Mouse (Mus musculus) layer of hippocampus, postnatal 36 days (tissue): ENCODE measurements at regions not wholly inside any gene's neighbourhood (a gene's known extent, or its start where the extent isn't known, plus 50 kb on each side); places are given as distances from the start of the nearest gene placed in this dataset.

Experiments
- DNase-seq, 2 experiments: peaks; one replicate each; pipeline ENCODE4 v3.0.0; 2022

DNA sequence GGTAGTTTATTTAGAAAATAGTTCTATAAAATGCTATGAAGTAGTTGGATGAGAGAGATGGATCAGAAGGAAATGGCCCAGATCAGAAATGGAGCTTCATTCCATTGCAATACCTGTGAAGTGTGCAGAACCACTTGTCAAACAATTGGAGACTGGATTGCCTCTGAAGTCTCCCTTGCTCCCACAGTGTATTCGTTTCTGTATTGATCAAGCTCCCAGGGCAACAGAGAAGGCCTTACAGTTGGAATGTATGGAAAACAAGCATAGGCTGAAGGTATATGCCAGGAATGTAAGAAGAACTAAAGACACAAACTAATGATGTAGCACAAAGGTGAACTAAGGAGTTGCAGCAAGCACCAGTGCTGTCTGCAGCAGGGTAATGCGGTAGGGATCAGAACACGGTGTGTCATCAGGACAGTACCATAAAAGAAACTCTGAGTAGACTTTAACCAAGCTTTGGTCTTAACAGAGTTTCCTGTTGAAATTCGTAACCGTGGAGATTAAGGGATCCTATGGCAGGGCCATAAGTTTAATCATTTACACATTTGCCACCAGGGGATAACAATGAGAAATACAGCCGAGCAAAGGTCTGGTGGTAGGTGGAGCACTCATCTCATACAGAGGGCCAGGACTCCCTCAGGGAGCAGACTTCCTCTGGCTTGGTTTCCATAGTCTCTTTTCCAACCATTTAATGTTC is 732.9 kb upstream of the 2610301B20Rik start:
- no peak for DNase-seq

DNA sequence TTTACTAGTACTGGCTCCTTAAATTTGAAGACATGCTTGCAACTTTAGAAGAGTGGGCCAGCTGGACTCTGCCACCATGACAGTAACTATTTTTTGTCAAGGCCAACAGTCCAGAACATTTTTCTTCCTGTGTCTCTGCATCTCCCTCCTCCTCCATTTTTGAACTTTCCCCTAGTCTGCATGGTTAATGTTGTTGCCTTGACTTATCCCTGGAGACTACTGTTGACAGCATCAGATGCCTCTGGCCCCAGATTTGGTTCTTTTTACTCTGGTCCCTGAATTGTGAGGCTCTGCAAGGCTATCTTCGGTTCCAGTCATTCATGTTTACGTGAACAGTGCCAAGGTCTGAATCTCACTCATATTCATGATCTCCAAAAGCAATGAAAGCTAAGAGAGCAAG is 724.4 kb upstream of the 2610301B20Rik start:
- DNase-seq: no peak

DNA sequence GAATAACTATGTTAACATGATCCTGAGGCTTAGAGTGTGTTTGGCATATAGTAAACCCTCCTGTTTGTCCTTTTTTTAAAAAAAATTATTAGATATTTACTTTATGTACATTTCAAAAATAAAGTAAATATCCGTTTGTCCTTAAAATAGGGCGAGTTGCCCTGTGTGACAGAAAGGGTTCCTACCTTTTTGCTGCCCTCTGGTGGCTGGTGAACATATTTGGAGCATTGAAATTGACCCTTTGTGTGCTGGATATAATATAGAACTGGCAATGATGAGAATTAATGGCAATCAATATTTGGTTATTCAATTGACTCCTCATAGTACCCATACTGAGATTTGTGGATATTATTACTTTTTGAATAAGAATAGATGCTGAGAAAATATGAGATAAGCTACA is 723.8 kb upstream of the 2610301B20Rik start:
- DNase-seq: peak in 1 of 2 experiments; percentile 3

DNA sequence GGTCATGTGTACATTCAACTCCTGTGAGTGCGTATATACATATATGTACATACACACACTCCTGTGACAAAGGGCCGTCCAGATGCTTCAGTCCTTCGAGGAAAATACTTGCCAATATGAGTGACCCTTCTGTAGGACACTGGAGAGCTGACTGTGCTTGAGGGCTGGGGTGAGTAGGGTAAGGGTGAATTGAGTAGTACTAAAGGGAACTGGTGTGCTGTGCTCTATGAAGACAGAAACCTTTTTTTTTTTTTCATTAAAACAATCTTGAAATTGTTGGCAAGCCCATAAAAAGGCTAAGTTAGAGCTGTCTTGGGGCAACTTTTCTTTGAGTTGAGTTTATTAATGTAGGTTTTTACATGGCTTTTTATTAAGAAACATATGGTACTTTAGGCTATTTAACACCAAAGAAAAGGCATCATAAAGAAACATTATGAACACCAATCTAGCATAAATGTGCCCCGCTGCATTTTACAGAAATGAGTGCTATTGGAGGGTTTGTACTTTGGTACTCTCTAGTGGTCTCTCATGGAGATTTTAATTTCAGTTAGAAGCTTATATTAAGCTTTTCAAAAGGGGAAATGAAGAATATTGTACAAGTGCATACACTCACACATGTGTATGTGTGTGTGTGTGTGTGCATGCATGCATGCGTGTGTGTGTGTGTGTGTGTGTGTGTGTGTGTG is 718.5 kb upstream of the 2610301B20Rik start:
- DNase-seq: no peak

DNA sequence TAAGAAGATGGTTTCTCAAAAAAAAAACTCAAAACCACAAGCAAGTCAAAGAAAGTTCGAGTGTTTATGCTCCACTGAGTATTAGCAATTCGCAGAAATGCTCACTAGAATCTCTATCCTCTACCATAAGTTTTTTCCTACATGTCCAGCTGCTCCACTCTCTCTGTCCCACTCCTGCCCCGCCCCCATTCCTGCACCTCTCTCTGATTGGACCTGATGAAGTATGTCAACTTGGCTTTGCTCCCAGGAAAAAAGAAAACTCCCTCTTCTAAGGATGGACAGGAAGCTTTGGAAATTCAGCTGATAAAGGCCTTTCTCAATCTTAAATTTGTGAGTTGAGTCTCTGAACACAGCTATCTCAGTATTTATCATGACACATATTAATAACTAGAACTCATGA is 684.4 kb upstream of the 2610301B20Rik start:
- DNase-seq: no peak

DNA sequence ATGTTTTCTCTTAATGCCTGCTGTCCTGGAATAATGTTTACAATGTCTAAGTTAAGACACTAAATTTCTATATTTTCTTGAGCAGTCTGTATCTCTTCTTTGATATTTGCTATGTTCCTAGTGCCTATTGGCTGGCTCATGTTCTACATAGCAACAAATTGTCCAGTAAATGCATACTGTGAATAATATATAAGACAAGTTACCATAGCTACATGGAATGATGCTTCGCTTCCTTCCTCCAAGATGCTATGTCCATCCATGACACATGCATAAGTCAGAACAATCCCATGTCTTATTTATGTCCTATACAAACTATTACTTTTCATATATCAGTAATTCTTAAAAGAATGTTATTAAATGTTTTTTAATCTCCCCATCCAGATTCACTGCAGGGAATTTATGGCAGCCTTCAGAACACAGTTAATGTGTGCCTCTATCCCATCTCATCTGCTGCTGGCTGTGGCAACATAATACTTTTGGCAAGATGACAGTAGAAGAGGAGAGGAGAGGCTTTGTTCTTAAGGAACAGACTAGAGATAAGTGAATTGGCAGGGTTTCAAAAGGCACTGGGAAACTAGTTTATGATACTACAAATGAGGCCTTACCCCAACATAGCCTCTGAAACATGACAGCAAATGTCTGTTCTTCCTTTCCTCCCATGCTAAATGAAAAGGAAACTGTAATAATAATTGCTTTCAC is 676.9 kb upstream of the 2610301B20Rik start:
- no peak for DNase-seq

DNA sequence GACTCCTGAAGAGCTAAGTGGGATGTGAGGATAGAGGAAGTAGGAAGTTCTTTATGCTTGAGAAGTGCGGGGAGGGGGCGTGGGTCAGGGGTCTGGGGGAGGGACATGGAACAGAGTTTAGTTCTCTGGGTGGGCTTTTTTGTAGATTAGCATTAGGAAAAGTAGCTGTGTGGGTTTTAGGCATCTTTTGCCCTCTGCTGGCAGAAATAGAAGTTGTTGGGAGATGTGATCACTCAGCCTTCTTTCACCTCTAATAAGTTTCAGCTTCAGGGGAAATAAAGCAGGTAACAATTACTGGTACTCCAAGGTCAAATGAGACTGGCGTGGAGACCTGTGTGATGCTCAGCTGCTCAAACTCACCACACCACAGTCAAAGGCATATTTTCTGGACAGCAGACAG is 672.5 kb upstream of the 2610301B20Rik start:
- DNase-seq: no peak

DNA sequence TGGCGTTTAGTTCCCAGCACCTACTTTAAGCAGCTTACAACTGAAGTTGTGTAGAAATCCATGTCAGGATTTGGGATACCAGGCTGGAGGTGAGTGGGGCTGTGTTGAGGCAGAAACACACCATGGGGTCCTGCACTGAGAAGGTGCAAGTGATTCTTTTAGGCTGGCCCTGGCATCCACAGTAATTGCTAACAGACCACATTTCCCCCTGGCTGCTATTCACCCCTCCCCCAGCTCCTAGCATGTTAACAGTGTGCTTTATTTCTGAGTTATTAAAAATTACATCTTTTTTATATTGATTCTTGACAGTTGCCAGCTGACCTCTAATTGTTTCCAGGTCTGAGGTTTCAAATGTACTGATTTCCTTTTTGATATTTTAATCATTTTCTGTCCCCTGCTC is 670.1 kb upstream of the 2610301B20Rik start:
- DNase-seq: no peak

DNA sequence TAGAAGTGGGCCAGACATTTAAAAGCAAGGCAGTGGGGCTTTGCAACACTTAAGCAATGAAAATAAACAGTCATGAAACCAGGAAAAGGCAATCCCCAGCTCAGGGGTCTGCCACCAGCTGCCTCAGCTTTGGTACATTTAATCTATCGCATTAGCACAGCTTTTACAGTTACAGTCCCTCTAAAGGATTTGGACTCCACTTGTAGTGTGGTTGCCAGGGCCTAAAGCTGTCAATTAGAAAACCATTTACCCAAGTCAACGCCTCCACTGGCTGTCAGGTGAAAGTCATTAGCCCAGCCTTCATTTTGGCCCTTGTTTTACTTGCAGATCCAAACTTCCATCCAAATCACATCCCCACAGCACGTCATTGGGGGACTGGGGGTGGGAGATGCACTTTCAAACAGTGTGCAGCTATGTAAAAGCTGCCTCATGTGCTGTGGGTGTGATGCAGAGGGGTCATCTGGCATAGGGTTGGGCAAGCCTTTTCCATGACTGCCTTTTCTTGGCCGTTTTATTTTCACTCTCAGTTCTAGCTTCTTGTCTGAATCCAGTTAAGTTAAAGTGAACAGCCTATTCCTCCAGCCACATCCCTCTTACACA is 664.9 kb upstream of the 2610301B20Rik start:
- no peak for DNase-seq

DNA sequence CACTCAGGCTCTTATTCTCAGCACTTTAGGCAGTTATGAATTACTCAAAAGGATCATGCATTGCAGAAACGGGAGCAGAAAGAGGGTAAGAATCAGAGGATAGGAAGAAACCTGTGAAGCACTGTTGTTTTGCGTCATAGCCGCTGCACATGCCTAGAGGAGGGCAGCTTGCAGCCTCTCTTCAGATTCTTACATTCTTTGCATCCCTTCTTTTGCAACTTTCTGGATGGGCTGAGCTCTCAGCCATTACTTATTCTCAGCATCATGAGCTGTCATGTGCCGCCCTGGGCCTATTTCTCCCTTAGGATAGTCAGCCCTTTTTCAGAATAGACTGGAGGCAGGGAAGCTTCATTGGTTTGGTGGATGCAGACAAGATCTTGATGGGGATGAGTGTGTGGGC is 663.0 kb upstream of the 2610301B20Rik start:
- DNase-seq: no peak

DNA sequence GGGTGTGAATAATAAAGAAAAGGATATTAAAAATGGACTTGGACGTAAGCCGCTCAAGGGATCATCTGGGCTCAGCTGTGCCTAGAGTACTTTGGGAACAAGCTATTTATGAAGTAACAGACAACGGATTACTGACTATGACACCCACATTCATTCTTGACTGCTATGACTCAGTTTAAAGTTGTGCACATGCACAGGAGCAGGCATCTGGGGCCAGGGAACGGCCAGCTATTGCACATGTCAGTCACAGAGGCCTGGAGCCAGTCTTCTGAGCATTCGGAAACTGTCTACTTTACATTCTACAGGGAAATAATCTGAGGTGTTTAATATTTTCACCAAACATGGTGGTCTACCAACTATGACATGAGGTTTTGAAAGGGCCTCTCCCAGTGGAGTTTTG is 639.0 kb upstream of the 2610301B20Rik start:
- DNase-seq: no peak

DNA sequence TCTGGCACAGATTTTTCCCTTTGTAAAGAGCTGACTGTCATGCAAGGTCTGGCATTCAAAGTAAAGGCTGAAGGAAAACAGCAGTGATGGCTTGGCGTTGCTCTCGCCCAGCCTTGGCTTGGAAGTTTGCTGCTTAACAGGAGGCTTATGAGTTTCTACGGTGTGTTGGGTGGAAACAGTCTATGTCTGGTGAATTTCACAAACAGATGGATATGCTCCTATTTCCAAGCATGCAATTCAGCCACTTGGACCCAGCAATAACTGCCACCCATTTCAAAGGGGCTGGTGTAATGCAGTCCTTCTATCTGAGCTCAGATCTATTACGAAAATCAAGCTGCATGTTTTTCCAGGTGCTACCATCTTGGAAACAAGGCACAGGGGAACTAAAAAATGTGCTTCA is 632.2 kb upstream of the 2610301B20Rik start:
- no peak for DNase-seq

DNA sequence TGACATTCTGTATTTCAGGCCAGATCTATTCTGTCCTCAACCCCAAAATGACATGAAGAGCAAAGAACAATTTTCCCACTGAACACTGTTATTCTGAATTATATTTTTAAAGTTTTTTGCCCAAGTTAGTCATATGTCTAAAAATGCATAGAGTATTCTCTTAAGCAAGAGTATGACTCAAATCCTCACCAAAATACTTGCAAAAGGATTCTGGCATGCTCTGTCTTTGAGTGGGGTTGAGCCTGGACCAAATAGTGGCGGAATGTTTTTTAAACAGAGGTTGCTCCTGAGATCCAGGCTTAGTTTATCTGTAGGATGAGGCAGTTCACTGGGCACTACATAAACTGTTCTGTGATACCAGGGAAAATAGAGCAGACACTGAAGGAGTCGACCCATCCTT is 631.4 kb upstream of the 2610301B20Rik start:
- DNase-seq: no peak

DNA sequence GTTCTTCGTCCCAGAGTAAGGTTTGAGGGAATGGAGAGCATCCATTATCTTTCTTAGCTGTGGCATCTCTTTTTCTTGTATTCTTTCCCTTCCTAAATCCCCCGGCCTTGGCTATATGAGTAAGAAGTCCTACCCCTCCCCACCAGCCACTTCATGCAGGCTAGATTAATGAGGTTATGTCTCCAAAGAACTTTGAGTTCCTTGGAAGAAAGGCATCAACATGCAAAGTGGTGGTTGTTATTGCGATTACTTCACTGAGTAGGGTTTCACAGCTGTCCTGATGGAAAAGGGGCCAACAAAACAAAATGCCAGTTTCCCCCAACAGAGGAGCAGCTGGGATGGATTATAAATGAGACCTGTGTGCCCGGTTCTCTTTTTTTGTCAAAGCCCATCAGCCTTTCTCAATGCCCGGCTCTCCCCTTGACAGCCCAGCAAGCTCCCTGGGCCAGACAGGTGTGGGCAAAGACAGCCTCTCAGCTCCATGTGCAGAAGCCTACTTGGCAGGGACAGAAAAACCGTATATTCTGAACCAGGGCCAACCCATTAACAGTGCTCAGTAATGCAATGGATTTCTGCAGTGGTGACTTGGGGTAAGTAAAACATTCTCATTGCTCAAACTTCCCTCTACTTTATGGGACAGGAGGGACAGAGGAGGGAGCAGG is 620.1 kb upstream of the 2610301B20Rik start:
- DNase-seq: no peak

DNA sequence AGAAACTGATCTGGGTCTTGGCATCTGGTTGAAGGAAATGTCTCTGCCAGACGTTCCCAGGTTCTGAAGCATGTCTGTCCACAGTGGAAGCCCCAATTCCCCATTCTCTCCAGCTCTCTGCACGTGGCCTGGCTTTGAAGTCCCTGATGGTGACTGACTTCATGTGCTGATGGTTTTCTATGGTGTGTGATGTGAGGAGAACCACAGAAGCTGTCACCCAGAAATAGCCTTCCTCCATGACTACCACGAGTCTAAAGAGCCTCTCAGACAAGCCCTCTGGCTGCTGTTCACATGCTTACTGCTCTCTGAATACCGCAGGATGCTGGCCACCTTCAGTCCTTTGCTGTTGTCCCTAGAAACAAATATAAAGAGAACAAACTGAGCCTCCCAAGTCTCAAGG is 616.8 kb upstream of the 2610301B20Rik start:
- DNase-seq: no peak

DNA sequence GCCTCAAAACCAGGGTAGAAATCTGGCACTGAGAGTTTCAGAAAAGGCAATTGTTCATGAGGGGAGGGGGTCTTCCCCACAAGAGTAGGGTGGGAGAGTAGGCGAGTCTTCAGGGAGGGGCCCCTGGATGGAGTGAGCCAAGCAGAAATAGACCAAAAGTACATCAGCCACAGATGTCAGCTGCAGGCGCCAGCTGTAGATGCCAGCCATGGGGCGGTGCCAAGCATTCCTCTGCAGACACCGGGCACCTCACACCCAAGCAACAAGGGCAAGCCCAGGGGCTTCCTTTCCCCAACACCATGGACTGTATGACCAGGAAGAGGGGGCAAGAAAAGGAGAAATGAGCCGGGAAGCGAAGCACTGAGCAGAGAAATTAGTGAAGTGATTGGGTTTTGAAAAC is 613.9 kb upstream of the 2610301B20Rik start:
- no peak for DNase-seq

DNA sequence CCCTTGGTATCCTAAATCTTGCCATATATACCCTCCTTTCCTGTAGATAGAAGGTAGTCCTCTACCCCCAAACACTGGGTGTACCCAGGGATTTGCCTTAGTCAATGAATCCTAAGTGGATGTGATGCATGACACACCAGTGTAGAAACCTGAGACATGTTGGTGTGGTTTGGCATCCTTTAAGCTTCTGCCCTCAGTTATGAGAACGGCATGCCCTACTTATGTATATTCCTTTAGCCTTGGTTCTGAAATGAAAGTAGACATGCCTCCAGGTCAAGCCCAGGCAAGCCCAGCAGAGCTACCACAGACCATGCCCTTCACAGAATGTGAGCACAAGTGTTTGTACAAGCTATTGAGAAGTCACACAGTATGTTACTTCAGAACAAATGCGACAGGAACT is 608.4 kb upstream of the 2610301B20Rik start:
- DNase-seq: no peak

DNA sequence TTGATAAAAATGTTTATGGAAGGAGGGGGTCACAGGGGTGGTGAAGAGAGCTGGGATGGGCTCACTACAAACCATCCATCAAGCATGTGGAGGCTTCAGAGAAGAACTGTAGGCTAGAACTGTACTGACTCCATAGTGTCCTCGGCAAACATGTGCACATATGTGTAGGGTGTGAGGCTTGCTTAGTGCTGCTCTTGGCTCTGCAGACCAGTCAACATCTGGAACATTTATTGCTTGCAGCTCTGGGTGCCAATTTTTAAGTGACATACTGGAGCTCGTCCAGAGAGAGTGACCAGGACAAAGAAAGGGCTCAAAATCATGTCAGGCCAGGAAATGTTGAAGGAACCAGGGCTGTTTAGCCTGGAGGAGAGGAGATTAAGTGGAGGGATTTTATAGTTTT is 588.7 kb upstream of the 2610301B20Rik start:
- DNase-seq: no peak

DNA sequence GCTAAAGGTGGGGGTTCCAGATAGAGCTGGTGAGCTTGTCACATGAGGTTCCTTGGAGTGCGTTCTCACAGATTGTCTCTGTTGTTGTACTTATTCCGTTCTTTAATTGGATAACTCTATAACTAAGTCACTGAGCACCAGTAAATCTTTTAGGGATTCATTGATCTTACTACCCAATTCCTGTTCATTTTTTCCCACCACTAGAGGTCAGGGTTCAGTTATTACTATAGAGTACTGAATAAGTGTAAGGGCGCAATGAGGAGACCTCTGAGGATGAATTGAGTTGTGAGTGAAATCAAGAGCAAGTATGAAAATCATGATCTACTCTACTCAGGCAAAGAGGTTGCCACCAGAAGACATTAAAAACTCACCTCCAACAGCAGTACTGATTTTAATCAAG is 584.0 kb upstream of the 2610301B20Rik start:
- no peak for DNase-seq

DNA sequence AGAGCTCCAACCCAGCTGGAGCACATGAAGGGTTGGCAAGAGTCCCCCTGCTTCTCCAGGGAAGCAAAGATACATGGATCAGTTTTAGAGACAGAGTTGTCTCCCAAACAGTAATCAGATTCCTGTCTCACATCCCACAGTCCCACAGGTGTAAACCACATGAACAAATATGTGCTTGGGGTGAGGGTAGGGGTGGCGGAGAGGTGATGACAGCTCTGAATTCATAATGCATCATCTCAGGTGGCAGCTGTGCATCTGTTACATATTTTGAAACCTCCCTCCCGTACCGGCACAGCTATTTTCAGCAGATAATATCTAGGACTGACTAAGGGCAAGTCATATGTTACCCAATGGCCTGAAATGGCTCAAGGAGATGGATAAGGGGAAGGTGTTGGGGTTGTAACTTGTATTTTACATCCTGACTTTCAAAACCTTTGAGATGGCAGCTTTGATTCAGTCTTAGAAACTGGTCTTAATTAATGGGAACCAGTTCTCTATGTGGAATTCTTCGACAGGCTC is 579.2 kb upstream of the 2610301B20Rik start:
- DNase-seq: no peak

DNA sequence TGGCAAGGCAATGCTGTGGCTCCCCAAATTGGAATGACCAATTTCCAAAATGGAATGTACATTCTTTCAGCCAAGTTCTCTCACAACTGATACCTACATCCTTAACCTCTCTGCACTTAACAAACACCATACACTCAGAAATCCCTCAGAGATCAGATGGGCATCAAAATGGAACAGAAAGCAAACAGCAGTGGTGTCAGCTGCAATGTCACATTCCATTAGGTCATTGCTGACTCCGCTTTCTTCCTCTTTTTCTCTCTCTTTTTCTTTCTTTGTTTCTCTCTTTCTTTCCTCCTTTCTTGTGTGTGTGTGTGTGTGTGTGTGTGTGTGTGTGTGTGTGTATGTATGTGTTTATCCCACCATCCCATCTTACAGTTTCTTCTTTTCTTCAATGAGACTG is 578.1 kb upstream of the 2610301B20Rik start:
- no peak for DNase-seq

DNA sequence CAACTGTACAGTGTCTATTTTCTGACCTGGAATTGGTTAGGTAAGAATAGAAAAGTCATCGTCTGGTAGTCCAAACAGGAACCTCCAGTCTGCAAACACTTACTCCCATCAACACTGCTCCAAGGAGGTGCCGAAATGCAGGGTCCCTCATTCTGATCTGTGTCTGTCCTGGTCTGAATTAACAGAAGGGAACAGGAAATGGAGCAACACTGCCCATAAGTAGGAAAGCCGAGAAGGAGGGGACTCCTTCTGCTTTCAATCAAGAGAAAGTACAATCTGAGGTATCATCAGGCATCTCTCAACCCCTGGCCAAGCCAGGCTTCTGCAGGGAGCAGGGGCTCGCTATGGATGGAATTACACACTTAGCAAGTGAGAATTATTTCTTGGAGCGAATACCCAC is 562.4 kb upstream of the 2610301B20Rik start:
- no peak for DNase-seq

DNA sequence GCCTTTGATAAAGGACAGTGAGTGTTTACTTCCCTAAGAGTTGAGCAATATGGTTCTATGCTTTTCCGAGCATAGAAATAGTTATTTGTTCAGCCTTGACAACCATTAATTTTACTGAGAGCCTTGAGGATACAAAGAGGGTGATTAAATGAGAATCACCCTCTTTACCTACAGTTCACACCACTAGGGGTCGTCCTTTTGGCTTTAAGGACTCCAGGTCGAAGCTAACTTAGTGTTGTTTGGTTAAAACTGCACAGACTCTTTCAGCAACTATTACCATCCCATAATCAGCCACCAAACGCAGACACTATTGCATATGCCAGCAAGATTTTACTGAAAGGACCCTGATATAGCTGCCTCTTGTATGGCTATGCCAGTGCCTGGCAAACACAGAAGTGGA is 559.2 kb upstream of the 2610301B20Rik start:
- no peak for DNase-seq
